Mouse (Mus musculus) brain, adult 2 months (tissue): ENCODE data around the gene Clip2.

Experiments
- DNase-seq: peaks from one replicate; pipeline ENCODE4 v3.0.0; 2011; ENCODE audit warnings: low read depth, low spot score

Clip2 gene

DNA sequence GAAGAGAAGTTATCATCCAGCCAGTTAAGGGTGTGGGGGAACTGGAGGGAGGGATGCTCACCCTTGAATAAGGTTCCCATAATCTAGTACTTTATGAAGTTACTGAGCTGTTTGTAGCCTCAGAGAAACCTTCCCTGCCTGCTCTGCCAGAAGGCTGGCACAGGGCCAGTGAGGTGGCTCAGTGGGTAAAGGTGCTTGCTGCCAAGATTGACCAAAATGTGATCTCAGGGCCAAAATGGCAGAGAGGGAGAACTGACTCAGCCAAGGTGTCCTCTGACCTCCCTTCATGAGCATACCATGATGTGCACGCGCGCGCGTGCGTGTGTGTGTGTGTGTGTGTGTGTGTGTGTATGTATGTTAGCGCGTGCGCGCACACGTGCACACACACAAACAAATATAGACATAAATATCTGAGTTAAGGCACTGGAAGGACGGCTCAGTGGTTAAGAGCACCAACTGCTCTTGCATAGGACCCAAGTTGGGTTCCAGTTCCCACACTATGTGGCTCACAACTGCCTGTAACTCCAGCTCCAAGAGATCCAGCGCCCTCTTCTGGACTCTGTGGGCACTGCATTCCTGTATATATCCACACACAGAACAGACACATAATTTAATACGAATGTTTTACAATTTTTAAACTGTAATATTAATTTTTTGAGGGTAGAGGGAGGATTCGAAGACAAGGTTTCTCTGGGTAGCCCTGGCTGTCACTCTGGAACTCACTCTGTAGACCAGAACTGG is 26.1 kb downstream of the Clip2 start:
- peak; percentile 78 for DNase-seq

DNA sequence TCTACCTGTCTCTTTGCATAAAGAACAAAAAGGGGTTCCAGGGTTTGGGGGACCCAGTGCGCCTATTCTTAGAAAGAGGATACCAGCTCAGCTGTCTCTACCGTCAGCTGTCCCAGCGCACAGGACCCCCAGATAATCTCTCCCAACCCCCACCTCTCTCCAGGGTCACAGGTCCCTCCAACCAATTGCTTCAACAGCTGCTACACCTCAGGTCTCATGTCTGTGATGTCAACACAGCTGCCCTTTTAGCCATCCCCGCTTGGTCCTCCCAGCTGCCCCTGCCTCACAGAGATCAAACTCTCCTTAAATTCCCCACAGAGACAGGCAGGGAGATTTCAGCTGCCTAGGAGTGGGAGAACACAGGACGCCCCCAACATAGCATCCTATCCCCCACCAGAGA is 28.5 kb downstream of the Clip2 start:
- no peak for DNase-seq

DNA sequence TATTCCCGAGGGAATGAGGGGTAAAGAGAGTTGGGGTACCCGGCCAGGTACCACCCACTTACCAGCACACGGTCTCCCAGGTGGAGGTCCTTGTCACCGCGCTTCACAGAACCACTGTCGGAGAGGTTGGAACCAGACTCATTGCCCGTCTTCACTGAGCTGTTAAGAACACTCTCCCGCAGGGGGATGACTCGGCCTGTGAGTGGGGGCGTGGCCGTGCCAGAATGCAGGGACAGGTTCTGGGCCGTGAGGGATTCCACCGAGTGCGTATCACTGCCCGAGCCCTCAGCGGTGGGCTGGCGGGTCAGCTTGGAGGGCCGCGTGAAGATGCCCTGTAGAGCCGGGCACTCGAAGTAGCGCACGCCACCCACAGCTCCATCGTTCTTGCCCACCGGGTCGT is 29.7 kb downstream of the Clip2 start:
- no peak for DNase-seq

DNA sequence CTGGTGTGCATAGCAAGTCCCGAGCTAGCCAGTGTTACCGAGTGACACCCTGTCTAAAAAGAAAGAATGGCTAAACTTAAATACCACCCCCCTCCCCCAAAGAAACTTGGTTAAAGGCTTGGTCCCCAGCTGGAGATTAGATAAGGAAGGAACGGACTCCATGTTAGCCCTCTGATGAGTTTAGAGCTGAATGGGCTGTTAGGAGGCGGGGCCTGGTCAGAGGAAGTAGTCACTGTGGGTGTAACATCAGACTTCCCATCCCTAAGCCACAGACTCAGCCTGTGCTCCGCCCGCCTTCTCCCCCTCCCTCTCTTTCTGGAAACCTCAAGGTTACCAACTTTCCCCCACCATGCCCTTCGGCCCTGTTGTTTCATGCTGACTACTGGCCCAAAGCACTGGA is 30.4 kb downstream of the Clip2 start:
- DNase-seq, result no peak

DNA sequence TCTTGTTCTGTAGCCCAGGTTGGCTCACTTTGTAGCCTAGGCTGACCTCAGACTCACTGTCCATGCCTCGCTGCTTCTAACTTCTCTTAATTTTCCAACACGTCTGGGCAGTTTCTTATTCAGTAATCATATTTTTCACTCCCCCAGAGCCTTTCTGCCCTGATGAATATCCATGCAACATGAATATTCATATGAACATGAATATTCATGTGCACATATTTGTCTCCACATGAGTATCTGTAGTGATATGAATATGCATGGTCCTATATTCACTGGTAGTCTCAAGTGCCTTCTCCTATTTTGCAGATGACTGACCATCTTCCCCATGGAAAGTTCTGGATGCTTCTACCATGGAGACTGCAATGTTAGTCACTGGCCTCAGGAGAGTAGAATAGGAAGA is 31.1 kb downstream of the Clip2 start:
- DNase-seq, result peak; percentile 60

DNA sequence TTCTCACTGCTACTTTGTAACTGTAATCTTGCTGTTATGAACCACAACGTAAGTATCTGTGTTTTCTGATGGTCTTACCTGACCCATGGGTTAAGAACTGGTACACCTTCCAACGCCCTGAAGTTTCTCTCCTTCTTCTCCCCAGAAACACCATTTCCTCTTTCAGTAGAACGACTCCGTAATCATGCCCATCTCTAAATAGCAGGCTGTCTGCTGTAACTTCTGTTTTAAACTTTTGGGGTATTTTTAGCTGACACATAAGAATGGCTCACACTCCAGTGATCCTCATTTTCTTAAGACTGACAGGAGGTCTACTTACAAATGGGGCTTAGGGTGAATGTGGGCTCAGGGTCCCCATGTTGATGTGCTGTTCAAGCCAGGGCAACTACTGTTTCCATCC is 32.1 kb downstream of the Clip2 start:
- DNase-seq, result peak; percentile 47

DNA sequence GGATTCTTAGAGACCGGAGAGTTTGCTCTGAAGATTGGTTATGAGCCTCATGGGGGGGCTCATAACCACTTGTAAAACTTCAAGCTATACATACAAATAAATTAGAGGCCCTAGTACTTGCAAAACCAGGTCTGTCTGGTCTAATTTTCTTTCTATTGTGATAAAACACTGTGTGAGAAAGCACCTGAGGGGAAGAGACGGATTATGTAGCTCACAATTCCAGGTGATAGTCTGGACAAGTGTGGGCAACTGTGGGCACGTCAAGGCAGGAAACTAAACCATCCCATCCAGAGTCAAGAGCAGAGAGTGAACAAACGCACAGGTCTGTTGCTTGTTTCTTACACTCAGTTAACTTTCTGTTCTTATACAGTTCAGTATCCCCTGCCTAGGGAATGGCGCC is 32.8 kb downstream of the Clip2 start:
- DNase-seq, result no peak

DNA sequence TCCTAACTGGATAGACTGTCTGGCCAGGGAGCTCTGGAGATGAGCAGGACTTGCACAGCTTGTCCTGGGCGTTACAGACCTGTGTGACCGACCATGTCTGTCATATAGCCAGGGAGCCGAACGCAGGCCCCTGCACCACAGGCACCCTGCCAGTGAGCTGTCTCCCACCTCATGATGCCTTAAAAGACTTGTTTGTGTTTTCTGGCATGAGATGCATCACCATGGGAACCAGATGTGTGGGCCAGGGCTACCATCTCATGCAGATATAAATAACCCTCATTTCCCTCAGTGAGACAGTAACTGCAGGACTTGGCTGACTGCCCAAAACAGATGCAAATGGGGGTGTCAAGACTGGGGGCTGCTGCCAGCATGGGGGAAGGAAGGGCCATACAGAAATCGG is 40.1 kb downstream of the Clip2 start:
- DNase-seq, result peak; percentile 93

DNA sequence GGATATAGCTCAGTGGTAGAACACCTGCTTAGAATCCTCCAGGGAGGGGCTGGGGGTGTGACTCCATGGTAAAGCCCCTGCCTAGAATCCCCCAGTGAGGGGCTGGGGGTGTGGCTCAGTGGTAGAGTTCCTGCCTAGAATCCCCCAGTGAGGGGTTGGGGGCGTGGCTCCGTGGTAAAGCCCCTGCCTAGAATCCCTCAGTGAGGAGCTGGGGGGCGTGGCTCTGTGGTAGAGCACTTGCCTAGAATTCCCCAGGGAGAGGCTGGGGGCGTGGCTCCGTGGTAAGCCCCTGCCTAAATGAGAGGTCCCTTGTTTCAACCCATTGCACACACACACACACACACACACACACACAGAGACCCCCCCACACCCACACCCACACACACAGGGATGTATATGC is 42.0 kb downstream of the Clip2 start:
- no peak for DNase-seq

DNA sequence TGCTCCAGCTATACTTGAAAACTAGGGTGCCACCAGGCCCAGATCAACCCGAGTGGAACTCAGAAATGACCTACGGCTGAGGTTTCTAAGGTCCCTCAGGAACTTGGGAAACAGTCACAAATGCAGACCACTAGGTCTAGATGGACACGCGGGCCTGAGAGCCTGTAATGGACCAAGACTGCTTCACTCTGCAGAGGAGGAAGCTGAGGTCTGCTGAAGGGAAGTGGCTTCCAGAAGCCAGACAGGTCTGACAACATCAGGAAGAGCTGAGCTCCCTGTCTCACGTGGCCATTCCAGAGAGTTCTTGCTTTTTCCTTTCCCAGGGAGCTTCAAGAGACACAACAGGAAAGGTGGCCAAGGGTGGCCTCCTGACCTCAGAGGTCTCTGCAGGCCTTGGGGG is 43.3 kb downstream of the Clip2 start:
- no peak for DNase-seq

DNA sequence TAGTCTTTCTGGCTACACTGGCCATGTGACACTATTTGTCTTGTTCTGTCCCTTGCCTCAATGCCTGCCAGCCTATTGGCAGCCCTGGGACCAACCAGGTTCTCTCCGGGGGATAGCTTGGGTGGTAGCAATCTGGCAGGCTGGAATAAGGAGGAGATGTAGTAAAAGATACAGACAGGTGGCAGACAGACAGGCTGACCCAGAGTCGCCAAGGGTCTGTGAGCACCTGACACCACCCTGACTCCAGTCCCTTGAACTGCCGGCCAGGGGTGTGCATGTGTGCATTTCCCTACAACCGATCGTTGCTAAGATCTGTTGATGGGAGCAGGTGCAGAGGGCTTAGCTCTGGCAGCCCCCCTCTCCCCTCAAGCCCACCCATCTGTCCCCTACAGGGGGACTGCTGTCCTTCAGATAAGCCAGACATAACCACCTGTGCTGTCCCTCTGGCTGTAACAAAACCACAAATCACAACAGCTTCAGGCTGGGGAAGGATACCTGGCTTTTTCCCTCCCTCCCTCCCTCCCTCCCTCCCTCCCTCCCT is 44.3 kb downstream of the Clip2 start:
- DNase-seq, result no peak

DNA sequence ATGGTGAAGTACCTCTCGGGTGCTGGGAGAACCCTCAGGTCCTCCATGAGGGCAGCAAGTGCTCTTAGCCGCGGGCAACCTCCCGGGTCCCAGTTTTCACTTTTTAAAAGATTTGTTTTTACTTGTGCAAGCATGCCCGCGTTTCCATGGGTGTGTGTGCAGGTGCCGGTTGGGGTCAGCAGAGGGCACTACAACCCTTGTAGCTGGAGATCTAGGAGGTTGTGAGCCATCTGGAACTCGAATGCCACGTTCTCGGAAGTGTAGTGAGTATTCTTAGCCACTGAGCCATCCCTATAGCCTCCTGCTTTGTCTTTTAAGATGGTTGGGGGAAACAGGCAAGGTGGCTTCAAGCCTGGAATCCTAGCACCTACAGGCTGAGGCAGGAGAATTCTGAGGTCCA is 44.9 kb downstream of the Clip2 start:
- peak; percentile 95 for DNase-seq

DNA sequence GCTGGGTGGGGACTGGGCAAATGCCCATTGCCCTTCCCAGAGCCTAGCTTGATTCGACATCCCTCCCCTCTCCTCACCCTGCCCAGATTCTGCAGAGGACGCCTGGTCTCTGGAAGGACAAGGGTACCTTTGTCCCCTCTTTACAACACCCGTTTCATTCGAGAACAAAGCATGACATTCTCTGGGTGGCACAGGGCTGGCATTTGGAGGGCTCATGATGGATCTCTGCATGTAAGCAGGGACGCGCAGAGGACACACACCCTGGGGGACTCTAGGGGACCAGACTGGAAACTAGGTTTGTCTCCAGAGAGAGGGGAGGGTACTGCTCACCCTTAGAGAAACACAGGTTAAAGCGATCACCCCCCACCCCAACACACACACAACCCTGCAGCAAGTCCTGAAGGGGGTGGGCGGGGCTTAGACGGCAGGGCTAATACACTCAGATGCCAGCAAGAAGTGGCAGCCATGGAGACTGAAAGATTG is 46.4 kb downstream of the Clip2 start:
- DNase-seq, result peak; percentile 94

DNA sequence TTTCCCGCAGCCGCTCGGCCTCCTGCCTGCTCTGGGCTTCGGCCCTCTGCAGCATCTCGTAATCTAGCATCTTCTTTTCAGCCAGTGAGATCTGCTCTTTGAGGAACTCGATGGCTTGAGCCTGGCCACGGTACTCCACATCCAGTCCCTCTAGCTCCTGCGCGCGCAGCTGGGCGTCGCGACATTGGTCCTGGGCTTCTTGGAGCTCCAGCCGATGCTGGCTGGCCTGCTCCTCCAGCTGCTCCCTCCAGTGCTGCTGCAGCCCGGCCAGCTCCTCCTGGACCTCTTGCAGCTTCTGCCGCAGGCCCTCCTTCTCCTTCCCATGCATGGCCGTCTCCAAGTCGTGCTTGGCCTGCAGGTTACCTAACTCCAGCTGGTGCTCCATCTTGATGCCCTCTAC is 49.6 kb downstream of the Clip2 start:
- DNase-seq, result no peak

DNA sequence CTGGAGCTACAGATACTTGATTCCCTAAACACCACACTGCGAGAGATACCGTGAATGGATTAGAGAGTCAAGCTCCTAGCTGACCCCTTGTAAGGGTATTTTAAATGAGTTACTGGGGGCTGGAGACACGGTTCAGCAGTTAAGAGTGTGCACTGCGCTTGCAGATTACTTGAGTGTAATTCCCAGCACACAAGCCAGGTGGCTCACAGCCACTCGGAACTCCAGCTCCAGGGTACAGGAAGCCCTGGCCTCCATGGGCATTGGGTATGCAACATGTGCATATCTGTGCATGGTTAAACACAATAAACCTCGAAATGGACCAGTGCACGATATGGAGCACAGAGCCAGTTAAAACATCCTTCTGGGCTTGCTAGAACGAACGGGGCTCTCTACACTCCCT is 50.8 kb downstream of the Clip2 start:
- no peak for DNase-seq

DNA sequence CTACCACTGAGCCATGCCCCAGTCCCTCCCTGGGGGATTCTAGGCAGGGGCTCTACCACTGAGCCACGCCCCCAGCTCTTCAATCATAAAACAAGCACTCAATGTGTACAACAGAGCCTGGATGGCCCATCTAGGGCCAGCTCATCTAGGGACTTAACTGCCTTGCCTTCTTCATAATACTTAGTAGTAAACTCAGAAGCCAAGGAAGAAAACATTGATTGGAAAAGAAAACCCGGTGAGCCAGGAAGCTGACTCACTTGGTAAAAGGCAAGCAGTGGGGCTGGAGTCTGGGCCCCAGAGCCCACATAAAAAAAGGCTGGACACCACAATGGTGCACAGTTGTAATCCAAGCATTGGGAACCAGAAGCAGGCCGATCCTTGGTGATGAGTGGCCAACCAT is 51.6 kb downstream of the Clip2 start:
- DNase-seq, result no peak

DNA sequence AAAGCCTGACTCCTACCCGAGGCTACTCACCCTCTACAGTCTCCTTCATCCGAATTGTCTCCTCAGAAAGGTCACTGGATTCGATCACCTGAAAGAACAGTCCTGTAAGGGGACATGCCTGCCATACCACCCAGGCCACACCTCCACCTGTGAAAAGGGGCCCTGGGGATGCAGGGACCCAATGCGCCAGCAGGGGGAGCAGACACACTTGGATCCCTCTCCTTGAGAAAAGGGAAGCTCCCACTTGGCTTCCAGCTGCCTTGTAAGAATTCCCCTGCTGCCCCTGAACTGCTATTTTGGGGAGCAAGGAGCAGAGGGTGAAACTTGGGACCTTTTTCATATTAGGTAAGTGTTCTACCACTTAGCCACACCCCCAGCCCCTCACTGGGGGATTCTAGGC is 52.2 kb downstream of the Clip2 start:
- DNase-seq, result peak; percentile 67

DNA sequence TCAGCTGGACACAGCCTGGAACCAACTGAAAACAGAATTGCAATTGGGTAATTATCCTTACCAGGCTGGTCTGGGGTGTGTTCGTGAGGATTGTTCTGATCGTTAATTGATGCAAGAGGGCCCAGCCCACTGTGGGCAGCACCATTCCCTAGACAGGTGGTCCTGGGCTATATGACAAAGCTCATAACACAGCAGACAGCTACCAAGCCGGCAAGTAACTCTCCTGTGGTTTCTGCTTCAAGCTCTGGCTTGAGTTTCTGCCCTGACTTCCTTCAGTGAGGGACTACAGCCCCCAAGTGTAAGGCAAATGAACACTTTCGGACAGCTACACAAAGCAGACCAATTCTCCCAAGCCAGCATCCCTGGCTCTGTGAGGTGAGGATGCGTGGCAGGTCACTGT is 55.2 kb downstream of the Clip2 start:
- no peak for DNase-seq

DNA sequence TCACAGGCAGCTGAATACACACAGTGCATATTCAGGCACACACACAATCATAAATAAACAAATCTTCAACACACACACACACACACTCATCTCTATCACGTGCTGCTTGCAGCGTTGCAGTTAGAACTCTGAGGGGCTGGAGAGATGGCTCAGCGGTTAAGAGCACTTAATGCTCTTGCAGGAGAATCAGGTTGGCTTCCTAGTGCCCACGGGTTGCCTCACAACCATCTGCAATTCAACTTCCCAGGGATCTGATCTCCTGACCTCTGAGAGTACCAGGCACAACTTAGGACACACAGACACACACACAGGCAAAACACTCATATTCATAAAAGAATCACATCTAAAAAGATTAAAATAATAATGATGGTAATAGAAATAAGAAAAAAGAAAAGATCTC is 56.4 kb downstream of the Clip2 start:
- no peak for DNase-seq

DNA sequence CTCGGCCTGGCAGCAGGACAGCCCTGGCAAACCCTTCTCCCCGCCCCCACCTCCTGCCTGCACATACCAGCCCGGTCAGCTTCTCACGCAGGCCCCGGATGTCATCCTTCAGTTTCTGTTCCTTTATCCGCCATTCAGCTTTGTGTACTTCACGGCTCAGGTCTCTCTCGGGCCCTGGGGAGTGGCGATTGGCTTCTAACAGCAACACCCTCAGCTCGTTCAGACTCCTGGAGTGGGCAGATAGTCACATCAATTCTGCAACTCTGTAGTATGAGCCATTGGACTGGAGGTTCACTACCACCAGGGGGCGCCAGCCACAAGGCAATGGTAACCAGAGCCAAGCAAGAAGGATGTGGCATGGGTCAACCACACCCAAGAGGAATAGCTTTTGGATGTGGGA is 58.1 kb downstream of the Clip2 start:
- DNase-seq, result peak; percentile 91

DNA sequence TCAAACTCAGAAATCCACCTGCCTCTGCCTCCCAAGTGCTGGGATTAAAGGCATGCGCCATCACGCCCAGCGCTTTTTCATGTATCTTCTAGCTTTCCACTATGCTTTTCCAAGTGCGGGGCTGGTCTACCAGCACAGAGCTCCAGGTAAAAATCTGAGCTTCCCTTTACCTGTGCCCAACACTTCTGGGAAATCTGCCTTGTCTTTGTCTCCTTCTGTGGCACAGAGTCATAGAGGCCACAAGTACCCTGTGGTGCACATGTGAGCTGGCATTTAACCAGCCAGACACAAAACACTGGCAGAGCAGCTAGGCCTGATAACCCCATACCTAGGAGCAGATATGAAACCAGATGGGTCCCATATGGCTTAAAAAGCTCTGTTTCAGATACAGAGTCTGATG is 59.3 kb downstream of the Clip2 start:
- no peak for DNase-seq

DNA sequence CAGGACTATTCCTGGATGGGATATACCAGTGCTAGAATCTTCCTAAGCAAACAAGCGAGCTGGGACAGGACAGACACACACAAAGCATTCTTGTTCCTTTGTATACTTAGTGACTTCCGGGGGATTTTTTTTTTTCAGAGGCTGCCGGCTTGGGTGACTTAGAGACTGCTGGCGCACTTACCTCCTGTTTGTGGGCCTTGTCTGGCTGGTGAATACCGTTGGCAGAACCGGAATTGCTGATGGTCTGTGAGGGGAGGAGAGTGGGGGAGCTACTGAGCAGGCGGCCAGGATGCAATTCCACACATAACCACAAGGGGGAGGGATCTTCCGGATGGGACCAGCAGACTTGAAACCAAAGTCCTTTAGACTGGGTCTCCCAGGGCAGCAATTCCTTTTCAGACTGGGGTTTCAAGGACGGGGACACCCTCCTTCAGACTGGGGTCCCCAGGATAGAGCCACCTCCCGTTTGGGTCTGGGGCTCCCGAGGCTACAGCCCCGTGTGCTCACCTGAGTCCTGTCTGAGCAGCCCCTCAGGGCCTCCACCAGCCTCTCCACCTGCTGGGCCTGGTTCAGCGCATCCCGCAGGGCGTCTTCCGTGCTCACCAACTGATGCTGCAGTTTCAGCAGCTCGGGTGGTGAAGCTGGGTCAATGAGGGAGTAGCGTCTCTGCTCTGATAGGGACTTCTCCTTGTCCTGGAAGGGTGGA is 60.4 kb downstream of the Clip2 start:
- DNase-seq, result peak; percentile 94

DNA sequence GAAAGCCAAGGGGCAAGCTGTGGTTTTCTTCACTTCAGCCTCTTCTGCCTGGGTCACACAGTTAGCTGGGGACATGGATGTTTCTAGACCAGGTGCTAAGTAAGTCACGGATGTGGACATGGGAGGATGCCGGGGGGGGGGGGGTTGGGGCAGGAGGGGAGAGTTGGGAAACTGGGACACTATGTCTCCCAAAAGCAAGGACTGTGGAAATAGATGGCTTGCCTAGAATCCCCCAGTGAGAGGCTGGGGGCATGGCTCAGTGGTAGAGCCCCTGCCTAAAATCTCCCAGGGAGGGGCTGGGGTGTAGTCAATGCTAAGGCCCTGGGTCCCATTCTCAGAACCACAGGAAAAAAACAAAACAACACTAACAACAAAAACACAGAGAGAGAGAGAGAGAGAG is 61.0 kb downstream of the Clip2 start:
- no peak for DNase-seq
